Mouse (Mus musculus) liver, embryonic 11.5 days (tissue): ENCODE data around the gene Sigmar1. TPM values are rescaled to one million over a fixed set of nuclear protein-coding genes. Genes with fewer than 3 reads are reported as not detected.

Source experiments
- polyA plus RNA-seq: library from polyadenylated mRNA; unstranded; fragments of >200 nt; fragmentation: Nextera tagmentation; extraction: Ambion mirVana; gene quantifications from 2 replicates; pipeline ENCODE4 v1.2.1, GENCODE M21; 2014

Gene Sigmar1
- polyA plus RNA-seq, 1 experiment from 2014 or later: 90.5 TPM

Other genes starting within 250 kb of the Sigmar1 start
- gene 1110017D15Rik, start 238.8 kb downstream of the Sigmar1 start, polyA plus RNA-seq: 0.43 TPM in 1 of 2 replicates, not detected in the other
- 1.4 and 2.0 TPM in 2 replicates for gene Fam219a, start 186.6 kb downstream of the Sigmar1 start, polyA plus RNA-seq
- 1.6 TPM in 2 replicates for gene Dnaic1, start 186.4 kb downstream of the Sigmar1 start, polyA plus RNA-seq
- 3.7 and 3.8 TPM in 2 replicates for gene Enho, start 115.8 kb downstream of the Sigmar1 start, polyA plus RNA-seq
- gene Cntfr, start 59.1 kb downstream of the Sigmar1 start, polyA plus RNA-seq: 5.2 and 6.0 TPM in 2 replicates
- gene Il11ra1, start 56.2 kb downstream of the Sigmar1 start, polyA plus RNA-seq: 66.8 and 72.9 TPM in 2 replicates
- 67.8 and 71.2 TPM in 2 replicates for gene Rpp25l, start 42.6 kb downstream of the Sigmar1 start, polyA plus RNA-seq
- 107 and 118 TPM in 2 replicates for gene Dctn3, start 33.0 kb downstream of the Sigmar1 start, polyA plus RNA-seq
- not detected in 2 replicates for gene Arid3c, start 25.0 kb downstream of the Sigmar1 start, polyA plus RNA-seq
- 40.7 and 45.8 TPM in 2 replicates for gene Galt, start 929 bp downstream of the Sigmar1 start, polyA plus RNA-seq
- 14.4 TPM in 2 replicates for gene Ccl27a, start 18.1 kb upstream of the Sigmar1 start, polyA plus RNA-seq
- 0.22 TPM in 1 of 2 replicates, not detected in the other for gene Gm21541, start 147.5 kb upstream of the Sigmar1 start, polyA plus RNA-seq
- 0.37 and 1.4 TPM in 2 replicates for gene Gm20878, start 185.4 kb upstream of the Sigmar1 start, polyA plus RNA-seq
- 0.04 and 0.16 TPM in 2 replicates for gene Fam205a4, start 209.9 kb upstream of the Sigmar1 start, polyA plus RNA-seq